Mouse (Mus musculus) limb, embryonic 13.5 days (tissue): ENCODE data around the gene Plpp1. TPM values are rescaled to one million over a fixed set of nuclear protein-coding genes. Genes with fewer than 3 reads are reported as not detected.

Source experiments
- ATAC-seq: fragments of 200-750 bp; cut with Nextera tagmentation; 2 replicates; pipeline ENCODE4 v1.8.0; 2017; ENCODE audit warnings: low read depth, moderate number of reproducible peaks, moderate TSS enrichment; ENCODE audit not compliant: low FRiP score
- H3K27ac ChIP-seq: fragments of 300-500 bp; sonication (generic); 2 replicates; pipeline ENCODE4 v1.5.1; 2015; ENCODE audit warnings: inconsistent platforms, mild to moderate bottlenecking, moderate library complexity
- H3K27me3 ChIP-seq: fragments of 300-500 bp; sonication (generic); 2 replicates; pipeline ENCODE4 v1.6.1; 2015; ENCODE audit warnings: mild to moderate bottlenecking, inconsistent platforms
- H3K36me3 ChIP-seq: fragments of 300-500 bp; sonication (generic); 2 replicates; pipeline ENCODE4 v1.6.1; 2015; ENCODE audit warnings: inconsistent platforms, mild to moderate bottlenecking, moderate library complexity
- H3K4me1 ChIP-seq: fragments of 300-500 bp; sonication (generic); 2 replicates; pipeline ENCODE4 v1.6.1; 2015; ENCODE audit warnings: inconsistent platforms
- H3K4me2 ChIP-seq: fragments of 300-500 bp; sonication (generic); replicated peaks from 2 replicates; pipeline ENCODE4 v1.6.1; 2015; ENCODE audit warnings: inconsistent platforms, mild to moderate bottlenecking, moderate library complexity
- H3K4me3 ChIP-seq: fragments of 300-500 bp; sonication (generic); 2 replicates; pipeline ENCODE4 v1.5.1; 2015; ENCODE audit warnings: moderate library complexity, mild to moderate bottlenecking, inconsistent platforms
- H3K9ac ChIP-seq: fragments of 300-500 bp; sonication (generic); 2 replicates; pipeline ENCODE4 v1.6.1; 2015; ENCODE audit warnings: mild to moderate bottlenecking, inconsistent platforms
- H3K9me3 ChIP-seq: fragments of 300-500 bp; sonication (generic); 2 replicates; pipeline ENCODE4 v1.6.1; 2016; ENCODE audit warnings: inconsistent platforms
- WGBS: fragments of 180-500 bp; shearing (Covaris S2); methylation state at CpG from one replicate; pipeline ENCODE4 v1.1.7; 2015; 5-methylcytosine and 5-hydroxymethylcytosine counted together
- polyA plus RNA-seq: library from polyadenylated mRNA; unstranded; fragments of >200 nt; fragmentation: Nextera tagmentation; extraction: Ambion mirVana; gene quantifications from 2 replicates; pipeline ENCODE4 v1.2.1, GENCODE M21; 2015

Plpp1 gene
- polyA plus RNA-seq, result 53.8 and 55.0 TPM in 2 replicates

DNA sequence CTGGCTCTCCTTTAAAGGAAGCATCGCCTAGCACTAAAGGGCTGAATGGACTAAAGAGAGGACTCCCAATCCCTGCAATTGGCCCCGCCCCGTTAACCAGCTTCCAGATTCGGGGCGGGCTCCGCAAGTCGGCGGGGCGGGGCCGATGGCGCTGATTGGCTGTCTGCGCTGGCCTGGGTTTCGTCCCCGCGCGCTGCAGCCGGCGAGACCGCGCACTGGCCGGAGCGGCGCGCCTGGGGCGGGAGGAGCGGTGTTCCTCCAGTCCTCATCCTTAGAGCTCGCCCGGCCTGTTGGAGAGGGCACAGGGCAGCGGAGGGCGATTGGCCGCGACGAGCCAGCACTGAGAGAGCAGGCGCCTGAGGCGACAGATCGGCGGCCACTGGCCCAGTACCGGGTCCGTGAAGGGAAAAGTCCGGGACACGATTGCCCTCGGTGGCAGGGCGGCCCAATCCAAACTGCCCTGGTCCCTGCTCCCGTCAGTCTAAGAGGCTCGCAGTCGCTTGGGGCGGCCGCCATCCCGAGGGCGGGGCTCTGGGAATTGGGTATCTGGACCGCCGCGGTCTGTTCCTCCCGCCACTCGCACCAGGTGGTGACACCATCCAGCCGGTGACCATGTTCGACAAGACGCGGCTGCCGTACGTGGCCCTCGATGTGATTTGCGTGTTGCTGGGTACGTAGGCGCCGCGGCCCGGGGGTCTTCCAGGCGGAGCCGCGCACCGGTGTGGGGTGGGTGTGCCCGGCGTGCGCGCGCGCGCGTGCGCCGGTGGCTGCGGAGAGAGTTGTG is at the start of gene Plpp1:
Plpp1 (plus strand) TSS at position 196 of the 784 bp plus-strand sequence.
- Histone ChIP-seq H3K4me3 (peak within 1 kb of the TSS; percentile 78), H3K36me3 (peaks cover 3% of the 10 kb centered on the region), H3K9me3 (0 out of 2 replicates have a peak, but pooled peaks cover 2% of the 10 kb centered on the region), H3K9ac (peak within 1 kb of the TSS; percentile 92), H3K4me1 (peaks cover 19% of the 10 kb centered on the region), H3K4me2 (peak within 1 kb of the TSS; percentile 82), H3K27me3 (no peaks in the 10 kb centered on the region), H3K27ac (peak within 1 kb of the TSS; percentile 97)
- WGBS, result under 1% methylated on average over 83 of the region's 83 CpGs
- peak; percentile 97 for ATAC-seq

DNA sequence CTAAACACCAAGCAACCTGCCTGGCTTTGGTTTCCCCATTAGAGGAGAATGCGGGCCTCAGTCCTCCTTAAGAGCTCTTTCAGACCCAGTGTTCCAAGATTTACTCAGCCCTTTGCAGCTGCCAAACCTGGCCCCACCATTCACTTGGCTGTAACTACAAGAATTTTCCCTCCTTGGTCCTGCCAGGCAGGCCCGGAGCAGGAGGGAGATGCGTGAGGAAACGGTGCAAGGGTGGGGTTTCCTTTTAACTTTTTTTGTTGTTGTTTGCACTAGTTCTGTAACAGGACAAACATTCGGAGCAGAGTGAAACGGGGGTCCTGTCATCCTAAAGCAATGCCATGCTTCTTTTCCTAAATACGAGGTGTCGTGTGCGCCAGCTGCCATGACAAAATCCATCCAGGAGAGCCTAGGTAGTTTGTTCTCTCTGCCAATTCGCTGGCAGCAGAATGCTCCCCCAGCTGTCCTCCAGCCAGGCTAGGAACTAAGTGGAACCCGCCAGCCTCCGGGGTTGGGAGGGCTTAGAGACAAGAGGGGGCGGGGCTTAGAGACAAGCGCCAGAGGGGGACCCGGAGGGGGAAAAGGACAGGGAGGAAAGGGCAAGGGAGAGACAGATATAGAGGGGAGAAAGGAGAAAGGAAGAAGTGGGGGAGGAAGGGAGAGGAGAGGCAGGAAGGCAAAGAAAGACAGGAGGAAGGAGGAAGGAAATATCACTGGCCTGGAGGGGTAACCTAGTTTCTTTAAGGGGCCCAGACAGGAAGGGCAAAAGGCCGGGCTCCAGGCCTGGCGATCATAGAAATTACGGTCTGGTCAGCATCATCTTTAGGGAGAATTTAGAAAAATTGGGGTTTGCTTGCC is 48.9 kb upstream of the Plpp1 start:
- peaks cover 43% of the 10 kb centered on the region for H3K4me1 ChIP-seq
- peak; percentile 70 for ATAC-seq
- H3K36me3 ChIP-seq, result no peaks in the 10 kb centered on the region
- H3K4me3 ChIP-seq, result no peak overlapping the region; the same call in 1 of the 2 replicates
- 29% methylated on average over 18 of the region's 18 CpGs for WGBS
- peak overlapping the region; percentile 35; the same call in 1 of the 2 replicates for H3K9ac ChIP-seq
- peak overlapping the region; percentile 48 for H3K4me2 ChIP-seq
- no peaks in the 10 kb centered on the region for H3K9me3 ChIP-seq
- H3K27ac ChIP-seq, result peak overlapping the region; percentile 83
- H3K27me3 ChIP-seq, result no peaks in the 10 kb centered on the region

DNA sequence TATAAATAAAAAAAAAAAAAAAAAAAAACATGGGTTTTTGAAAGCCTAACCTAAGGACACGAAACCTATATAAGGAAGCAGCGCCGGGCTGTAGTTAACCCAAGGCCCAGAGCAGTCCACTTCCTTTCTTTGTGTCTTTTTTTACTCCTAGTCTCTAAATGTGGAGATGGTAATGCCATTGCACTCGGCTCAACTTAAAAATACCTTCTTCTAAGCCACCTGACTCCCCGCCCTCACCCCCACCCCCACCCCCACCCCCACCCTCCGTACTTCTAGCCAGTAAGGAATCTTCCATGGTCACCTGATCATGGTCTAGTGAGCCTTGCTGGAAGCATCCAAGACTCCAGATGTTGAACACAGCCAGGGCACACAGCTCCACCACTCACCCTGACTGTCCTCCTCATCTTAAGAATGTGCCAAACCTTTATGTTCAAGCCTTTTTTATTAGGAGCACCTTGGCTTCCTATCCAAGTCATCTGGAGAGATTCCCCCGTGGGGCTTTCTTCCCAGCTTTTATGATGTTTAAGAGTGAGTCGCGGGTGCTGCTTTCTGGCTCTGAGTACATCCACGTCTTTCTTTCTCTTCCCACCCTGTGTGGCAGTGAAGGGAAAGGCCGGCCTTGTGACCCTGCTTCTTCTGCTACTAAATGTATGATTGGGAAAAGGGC is 48.1 kb upstream of the Plpp1 start:
- Histone ChIP-seq H3K36me3 (no peaks in the 10 kb centered on the region), H3K4me1 (peaks cover 40% of the 10 kb centered on the region), H3K4me3 (no peak overlapping the region), H3K9me3 (no peaks in the 10 kb centered on the region), H3K9ac (no peak overlapping the region), H3K27me3 (no peaks in the 10 kb centered on the region), H3K27ac (peak overlapping the region; percentile 83), H3K4me2 (no peak overlapping the region)
- WGBS, result 56% methylated on average over 11 of the region's 11 CpGs
- ATAC-seq, result peak; percentile 33; the same call in 1 of the 2 replicates

DNA sequence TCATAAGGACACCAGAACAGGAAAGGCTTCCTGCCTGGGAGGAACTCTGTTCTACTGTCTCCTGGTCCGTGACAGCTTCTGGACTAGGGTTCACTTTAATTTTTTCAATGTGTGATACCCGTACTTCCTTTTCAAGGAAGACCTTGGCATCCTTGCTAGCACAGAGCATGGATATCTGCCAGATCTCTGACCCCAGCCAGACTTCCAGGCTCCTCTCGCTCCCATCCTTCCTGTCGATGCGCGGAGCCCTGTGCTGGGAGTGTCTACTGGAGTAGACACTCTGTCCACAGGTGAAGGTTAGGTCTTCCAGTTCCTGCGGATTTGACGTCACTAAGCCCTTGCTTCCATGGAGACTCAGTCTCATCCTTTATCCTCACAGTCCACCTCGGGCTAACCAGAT is 47.1 kb upstream of the Plpp1 start:
- no peaks in the 10 kb centered on the region for H3K9me3 ChIP-seq
- H3K9ac ChIP-seq, result no peak overlapping the region
- no peaks in the 10 kb centered on the region for H3K36me3 ChIP-seq
- ATAC-seq, result no peak
- 81% methylated on average over 9 of the region's 9 CpGs for WGBS
- no peak overlapping the region for H3K27ac ChIP-seq
- peaks cover 42% of the 10 kb centered on the region for H3K4me1 ChIP-seq
- no peak overlapping the region for H3K4me3 ChIP-seq
- no peaks in the 10 kb centered on the region for H3K27me3 ChIP-seq
- H3K4me2 ChIP-seq, result no peak overlapping the region

DNA sequence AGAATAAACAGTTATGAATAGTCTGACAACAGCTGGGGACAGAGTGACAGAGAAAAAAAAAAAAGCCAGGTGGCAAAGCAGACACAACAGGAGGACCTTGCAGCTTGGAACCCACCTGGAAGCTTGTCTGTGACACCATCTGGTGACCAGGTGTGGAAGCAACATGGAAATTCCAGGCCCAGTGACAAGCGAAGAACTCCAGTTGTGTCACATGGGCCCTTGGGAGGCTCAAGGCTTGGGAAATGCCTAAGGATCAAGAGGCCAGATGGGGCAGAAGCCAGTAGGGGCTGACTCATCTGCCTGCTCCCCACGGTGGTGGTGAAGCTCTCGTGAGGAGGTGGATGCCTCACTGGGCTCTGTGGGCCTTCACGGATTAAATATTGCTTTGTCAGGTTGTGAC is 45.7 kb upstream of the Plpp1 start:
- Histone ChIP-seq H3K27ac (peak overlapping the region; percentile 75; the same call in 1 of the 2 replicates), H3K36me3 (no peaks in the 10 kb centered on the region), H3K9ac (no peak overlapping the region), H3K9me3 (no peaks in the 10 kb centered on the region), H3K4me3 (no peak overlapping the region), H3K4me2 (no peak overlapping the region), H3K4me1 (peaks cover 55% of the 10 kb centered on the region), H3K27me3 (no peaks in the 10 kb centered on the region)
- WGBS, result 48% methylated on average over 4 of the region's 4 CpGs
- ATAC-seq, result no peak

DNA sequence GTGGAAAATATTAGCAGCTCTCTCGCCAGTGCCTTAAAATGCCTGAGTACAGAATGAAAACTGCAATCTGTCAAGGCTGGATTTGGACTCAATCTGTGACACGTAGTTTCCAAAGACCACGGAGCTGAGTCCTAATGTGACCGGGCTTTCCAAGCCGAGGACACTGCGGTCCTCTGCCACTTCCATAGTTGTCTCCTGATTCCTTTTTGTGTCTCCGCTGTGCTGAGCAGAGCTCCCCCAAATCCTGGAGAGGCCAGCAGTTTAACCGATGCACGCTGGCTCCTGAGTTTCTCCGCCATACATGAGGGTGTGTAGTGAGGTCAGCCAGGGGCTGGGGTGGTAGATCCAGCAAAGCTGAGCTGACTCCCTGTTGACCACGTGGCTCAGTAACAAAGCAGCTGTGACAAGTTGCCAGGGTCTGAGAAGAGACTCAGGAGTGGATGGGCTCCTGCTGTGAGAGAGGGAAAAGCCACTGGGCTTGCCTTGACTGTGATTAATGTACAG is 45.0 kb upstream of the Plpp1 start:
- ATAC-seq, result no peak
- Histone ChIP-seq H3K4me1 (peaks cover 62% of the 10 kb centered on the region), H3K27me3 (no peaks in the 10 kb centered on the region), H3K27ac (peak overlapping the region; percentile 75), H3K4me3 (no peak overlapping the region), H3K36me3 (no peaks in the 10 kb centered on the region), H3K4me2 (peak overlapping the region; percentile 31), H3K9me3 (no peaks in the 10 kb centered on the region), H3K9ac (peak overlapping the region; percentile 32; the same call in 1 of the 2 replicates)
- WGBS, result 44% methylated on average over 11 of the region's 11 CpGs

DNA sequence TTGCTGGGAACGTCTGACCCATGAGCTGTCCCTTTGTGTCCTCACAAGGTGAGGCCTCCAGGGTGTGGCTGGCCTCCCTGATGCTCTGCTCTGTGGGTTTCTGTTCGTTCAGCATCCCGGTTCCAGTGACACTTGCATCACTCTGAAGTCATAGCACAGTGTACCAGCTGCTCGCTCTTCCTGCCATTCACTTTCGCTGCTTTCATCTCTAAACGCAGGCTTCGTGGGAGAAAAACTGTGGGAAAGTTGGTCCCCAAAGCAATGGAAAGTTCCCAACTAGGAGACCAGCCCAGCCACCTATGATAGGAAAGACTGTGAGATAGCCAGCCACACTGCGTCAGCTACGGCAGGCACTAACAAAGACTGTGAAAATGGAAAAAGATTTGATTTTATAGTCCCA is 43.2 kb upstream of the Plpp1 start:
- H3K27ac ChIP-seq, result no peak overlapping the region
- no peaks in the 10 kb centered on the region for H3K27me3 ChIP-seq
- ATAC-seq, result no peak
- 84% methylated on average over 9 of the region's 9 CpGs for WGBS
- H3K36me3 ChIP-seq, result no peaks in the 10 kb centered on the region
- peaks cover 54% of the 10 kb centered on the region for H3K4me1 ChIP-seq
- H3K9ac ChIP-seq, result no peak overlapping the region
- H3K4me3 ChIP-seq, result no peak overlapping the region
- no peak overlapping the region for H3K4me2 ChIP-seq
- H3K9me3 ChIP-seq, result no peaks in the 10 kb centered on the region

DNA sequence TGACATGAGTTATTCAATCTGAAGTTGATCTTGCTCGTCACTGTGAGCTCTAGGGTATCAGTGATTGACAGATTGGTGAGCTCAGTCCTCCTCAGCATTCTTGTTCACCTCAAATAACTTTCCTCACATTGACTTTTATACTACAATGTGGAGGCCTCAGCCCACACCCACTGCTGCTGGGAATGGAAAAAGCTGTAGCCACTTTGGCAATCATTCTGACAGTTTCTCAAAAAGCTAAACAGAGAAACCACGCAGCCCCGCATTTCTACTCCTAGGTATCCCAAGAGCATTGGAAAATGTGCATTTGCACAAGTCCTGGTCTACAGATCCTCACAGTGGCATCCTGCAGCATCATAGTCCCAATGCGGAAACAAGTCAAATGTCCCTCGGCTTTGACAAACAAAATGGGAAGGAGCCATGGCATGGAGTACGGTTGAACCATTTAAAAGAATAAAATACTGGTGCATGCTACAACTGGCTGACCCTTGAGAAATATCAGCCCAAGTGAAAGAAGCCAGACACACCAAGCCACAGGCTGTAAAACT is 42.0 kb upstream of the Plpp1 start:
- Histone ChIP-seq H3K4me1 (peaks cover 59% of the 10 kb centered on the region), H3K4me3 (no peak overlapping the region), H3K4me2 (no peak overlapping the region), H3K27me3 (no peaks in the 10 kb centered on the region), H3K9ac (no peak overlapping the region), H3K9me3 (no peaks in the 10 kb centered on the region), H3K27ac (peak overlapping the region; percentile 7; the same call in 1 of the 2 replicates), H3K36me3 (no peaks in the 10 kb centered on the region)
- WGBS, result 64% methylated on average over 6 of the region's 6 CpGs
- no peak for ATAC-seq

DNA sequence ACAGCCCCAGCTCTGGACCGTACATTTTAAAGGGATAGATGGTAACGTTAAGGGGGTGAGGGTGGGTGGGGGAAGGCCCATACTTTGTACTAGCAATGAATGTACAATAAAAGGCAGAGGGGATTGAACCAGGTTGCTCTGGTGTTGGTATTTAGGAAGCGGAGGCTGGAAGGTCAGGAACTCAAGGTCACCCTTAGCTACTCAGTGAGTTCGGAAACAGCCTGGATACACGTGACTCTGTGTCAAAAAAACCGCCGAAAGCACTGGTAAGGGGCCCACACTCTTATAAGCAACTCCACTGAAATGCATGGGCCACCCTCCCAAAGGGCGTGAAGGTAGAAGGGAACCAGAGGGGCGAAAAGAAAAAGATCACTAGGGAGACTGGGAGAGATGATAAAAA is 41.2 kb upstream of the Plpp1 start:
- no peak overlapping the region for H3K9ac ChIP-seq
- no peaks in the 10 kb centered on the region for H3K9me3 ChIP-seq
- 57% methylated on average over 9 of the region's 9 CpGs for WGBS
- no peak overlapping the region for H3K4me2 ChIP-seq
- peak overlapping the region; percentile 28; the same call in 1 of the 2 replicates for H3K27ac ChIP-seq
- H3K27me3 ChIP-seq, result no peaks in the 10 kb centered on the region
- no peak for ATAC-seq
- H3K4me3 ChIP-seq, result no peak overlapping the region
- no peaks in the 10 kb centered on the region for H3K36me3 ChIP-seq
- peaks cover 59% of the 10 kb centered on the region for H3K4me1 ChIP-seq

DNA sequence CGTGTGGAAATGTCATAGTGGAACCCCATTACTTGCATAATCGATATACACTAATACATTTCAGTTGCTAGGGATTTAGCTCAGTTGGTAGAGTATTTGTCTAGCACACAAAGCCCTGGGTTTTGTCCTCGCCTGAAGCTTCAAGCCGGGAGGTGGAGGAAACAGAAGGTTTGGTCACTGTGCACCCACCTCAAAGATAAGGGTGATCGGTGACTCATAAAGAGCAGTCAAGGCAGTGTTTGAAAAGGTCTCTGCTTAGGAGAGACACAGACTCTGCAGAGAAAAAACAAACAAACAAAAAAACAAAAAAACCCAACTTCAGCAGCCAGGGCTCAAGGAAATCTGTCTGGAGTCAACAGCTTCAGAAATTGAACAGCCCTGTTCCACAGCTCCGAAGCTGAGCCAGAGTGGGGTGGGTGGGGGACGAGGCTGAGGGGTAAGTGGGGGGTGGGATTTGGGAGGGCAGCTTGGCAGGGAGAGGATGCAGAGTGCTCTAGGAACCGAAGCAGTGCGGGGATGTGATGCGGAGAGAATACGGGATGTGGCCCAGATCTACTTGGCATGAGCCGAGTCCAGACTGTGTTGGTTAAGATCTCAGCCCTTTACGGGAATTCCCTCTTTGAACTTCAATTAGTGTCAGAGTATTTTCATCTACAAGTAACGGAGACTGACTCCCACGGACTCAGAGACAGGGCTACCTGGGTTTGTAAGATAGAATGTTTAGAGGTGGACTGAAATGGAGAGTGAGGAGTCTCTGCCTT is 40.6 kb upstream of the Plpp1 start:
- Histone ChIP-seq H3K27ac (no peak overlapping the region), H3K9me3 (no peaks in the 10 kb centered on the region), H3K9ac (no peak overlapping the region), H3K27me3 (no peaks in the 10 kb centered on the region), H3K4me2 (no peak overlapping the region), H3K4me3 (no peak overlapping the region), H3K4me1 (peaks cover 54% of the 10 kb centered on the region), H3K36me3 (no peaks in the 10 kb centered on the region)
- ATAC-seq, result no peak
- WGBS, result 55% methylated on average over 15 of the region's 15 CpGs

DNA sequence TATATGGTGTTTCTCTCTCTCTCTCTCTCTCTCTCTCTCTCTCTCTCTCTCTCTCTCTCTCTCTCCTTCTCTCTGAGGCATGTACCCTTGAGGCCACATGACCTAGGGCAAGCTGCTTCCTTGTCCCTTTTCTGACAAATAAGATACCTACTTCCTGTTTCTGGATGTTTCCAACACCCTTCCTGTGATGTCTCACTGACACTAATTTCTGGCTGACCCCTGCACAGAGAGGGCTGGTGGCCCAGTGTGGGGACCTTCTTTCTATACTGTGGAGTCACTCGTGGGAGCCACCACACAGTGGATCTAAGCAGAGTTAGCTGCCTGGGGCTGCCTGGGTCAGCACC is 40.1 kb upstream of the Plpp1 start:
- Histone ChIP-seq H3K27me3 (no peaks in the 10 kb centered on the region), H3K27ac (no peak overlapping the region), H3K9ac (no peak overlapping the region), H3K4me3 (no peak overlapping the region), H3K9me3 (no peaks in the 10 kb centered on the region), H3K36me3 (no peaks in the 10 kb centered on the region), H3K4me1 (peaks cover 49% of the 10 kb centered on the region), H3K4me2 (no peak overlapping the region)
- no peak for ATAC-seq
- 32% methylated on average over 1 of the region's 1 CpGs for WGBS
